Mouse (Mus musculus): ENCODE results near the gene Tbkbp1. TPM values are rescaled to one million over a fixed set of nuclear protein-coding genes. Genes with fewer than 3 reads are reported as not detected.

Tbkbp1 gene
- polyA plus RNA-seq, 1 experiment: 0.15 TPM

DNA sequence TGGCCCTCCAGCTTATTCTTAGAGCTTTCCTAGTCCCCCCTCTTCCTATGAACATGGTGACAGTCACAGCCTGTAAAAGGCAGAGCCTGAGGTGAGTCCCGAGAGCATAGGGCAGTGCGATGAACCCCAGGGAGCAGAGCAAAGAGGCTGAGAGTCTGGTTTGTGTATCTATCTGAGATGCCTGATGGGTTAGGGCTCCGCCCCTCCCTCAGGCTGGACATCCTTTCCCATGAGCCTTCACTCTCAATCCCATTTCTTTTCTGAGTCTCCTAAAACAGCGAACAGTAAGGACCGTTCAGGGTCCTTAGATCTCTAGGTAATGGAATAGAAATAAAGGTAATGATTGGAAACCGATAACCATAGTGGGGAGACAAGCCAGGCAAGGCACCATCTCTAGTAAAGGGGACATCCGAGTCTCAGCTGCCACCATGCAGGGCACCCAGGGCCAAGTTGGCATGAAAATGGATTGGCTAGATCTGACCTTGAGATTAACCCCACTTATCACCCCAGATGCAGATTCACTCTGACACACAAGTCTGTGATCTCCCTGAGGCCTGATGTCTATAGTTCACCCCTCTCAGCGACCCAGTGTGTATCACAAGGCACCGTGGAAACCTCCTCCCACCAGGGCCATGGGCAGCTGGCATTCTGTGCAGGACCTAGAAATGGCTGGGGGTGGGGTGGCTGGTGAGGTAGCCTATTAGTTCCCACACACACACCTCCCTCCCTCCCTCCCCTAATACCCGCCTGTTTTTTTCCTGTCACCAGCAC, 26.8 kb downstream of the Tbkbp1 start:
- Histone ChIP-seq H3K4me3 (replicated peaks) (no peak overlapping the region), H3K27me3 (ENCODE audit: control insufficient read depth) (peaks cover 35% of the 10 kb centered on the region), H3K36me3 (ENCODE audit: control insufficient read depth) (no peaks in the 10 kb centered on the region), H3K9me3 (ENCODE audit: control insufficient read depth, low read length) (no peaks in the 10 kb centered on the region), H3K4me1 (ENCODE audit: control insufficient read depth) (peaks cover 12% of the 10 kb centered on the region)
- TF ChIP-seq TAL1 (IDR thresholded peaks at IDR 0.05; ENCODE audit: low read length): no peak

DNA sequence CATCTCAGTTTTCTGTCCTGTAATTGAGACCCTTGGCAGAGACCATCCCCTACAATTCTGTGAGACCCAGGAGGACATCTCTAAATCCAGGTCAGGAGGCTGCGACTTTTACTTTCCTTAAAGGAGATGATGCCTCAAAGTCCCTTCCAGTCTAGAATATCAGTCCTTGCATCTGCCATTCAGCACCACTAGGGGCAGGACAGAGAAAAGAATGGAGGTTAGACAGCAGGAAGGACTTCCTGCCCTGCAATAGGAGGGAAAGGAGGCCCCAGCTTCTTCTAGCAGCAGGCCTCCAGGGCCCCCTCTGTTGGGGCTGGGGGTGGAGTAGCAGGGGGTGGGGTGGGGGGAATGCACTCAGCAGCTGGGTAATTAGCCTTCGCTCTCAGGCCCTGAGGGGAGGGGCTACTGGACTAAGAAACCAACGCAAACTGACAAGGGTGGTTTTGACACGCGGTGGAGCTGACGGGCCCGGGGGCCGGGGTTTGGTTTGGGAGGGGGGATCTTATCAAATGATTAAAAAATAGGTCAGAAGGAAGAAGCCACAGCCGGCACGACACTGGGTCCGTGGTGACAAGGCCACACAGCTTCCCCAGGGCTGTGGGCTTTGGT, 27.9 kb downstream of the Tbkbp1 start:
- Histone ChIP-seq H3K36me3 (ENCODE audit: control insufficient read depth) (no peaks in the 10 kb centered on the region), H3K4me1 (ENCODE audit: control insufficient read depth) (peaks cover 12% of the 10 kb centered on the region), H3K27me3 (ENCODE audit: control insufficient read depth) (peaks cover 38% of the 10 kb centered on the region), H3K9me3 (ENCODE audit: control insufficient read depth, low read length) (no peaks in the 10 kb centered on the region), H3K4me3 (replicated peaks) (no peak overlapping the region)
- no peak for TF ChIP-seq TAL1 (IDR thresholded peaks at IDR 0.05; ENCODE audit: low read length)
- no peak for TF ChIP-seq GATA1 (IDR thresholded peaks at IDR 0.05; ENCODE audit: low read length)

DNA sequence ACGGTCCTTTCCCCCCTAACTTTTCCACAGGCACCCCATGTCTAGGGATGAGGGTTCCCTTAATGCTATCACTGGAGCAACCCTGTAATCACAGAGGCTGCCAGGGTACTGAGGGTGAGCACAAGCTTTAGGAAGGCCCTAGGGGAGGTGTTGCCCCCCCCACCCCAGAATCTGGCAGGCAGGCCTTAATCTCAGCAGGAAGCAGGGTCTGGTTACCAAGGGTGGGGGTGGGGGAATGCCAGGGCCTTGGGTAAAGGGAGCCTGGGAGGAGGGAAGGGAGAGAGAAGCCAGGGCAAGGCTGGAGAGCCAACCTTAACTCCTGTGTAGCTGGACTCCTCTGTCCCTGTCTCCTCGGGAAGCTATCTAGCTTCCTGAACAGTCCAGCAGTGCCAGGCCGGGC, 30.7 kb downstream of the Tbkbp1 start:
- Histone ChIP-seq H3K4me3 (replicated peaks) (no peak overlapping the region), H3K9me3 (ENCODE audit: control insufficient read depth, low read length) (no peaks in the 10 kb centered on the region), H3K4me1 (ENCODE audit: control insufficient read depth) (no peaks in the 10 kb centered on the region), H3K36me3 (ENCODE audit: control insufficient read depth) (no peaks in the 10 kb centered on the region), H3K27me3 (ENCODE audit: control insufficient read depth) (peaks cover 48% of the 10 kb centered on the region)
- no peak for TF ChIP-seq TAL1 (IDR thresholded peaks at IDR 0.05; ENCODE audit: low read length)
- TF ChIP-seq GATA1 (IDR thresholded peaks at IDR 0.05; ENCODE audit: low read length): no peak

DNA sequence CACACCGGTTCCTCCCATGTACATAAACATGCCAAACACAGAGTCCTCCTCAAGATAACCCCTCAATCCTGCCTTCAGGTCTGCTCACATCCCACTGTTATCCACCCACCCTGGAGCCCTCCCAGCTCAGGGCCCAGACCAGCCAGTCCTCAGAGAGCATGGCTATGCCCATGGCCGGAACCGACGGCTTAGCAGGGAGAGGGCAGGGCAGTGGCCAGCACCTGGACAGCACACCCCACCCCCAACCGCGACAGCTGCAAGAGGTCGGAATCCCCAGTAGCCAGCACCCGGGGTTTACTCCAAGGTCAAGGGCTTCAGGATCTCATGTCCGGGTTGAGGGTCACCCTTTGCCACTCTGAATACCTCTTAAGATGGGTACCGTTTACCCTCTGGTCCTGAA, 31.1 kb downstream of the Tbkbp1 start:
- Histone ChIP-seq H3K4me3 (replicated peaks) (no peak overlapping the region), H3K4me1 (ENCODE audit: control insufficient read depth) (no peaks in the 10 kb centered on the region), H3K27me3 (ENCODE audit: control insufficient read depth) (peaks cover 49% of the 10 kb centered on the region), H3K9me3 (ENCODE audit: control insufficient read depth, low read length) (no peaks in the 10 kb centered on the region), H3K36me3 (ENCODE audit: control insufficient read depth) (no peaks in the 10 kb centered on the region)
- no peak for TF ChIP-seq TAL1 (IDR thresholded peaks at IDR 0.05; ENCODE audit: low read length)
- TF ChIP-seq GATA1 (IDR thresholded peaks at IDR 0.05; ENCODE audit: low read length): no peak

DNA sequence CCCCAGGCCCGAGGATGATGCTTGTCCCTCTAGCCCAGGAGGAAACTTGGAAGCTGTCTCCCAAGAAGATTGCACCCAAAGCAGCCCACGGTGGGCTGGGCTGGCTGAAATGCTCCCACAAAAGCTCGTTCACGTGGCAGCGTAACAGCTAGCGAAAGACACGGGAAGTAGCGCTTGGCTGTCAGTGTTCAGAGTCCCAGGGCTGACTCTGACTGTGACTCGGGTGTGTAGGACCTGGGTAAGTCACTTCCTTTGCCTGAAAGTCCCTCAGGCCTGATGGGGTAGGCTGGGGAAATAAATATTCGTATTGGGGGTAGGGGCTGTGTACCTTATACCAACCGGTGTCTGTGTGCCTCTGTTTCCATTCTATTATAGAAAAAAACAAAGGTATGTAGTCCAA, 35.5 kb downstream of the Tbkbp1 start:
- no peaks in the 10 kb centered on the region for H3K9me3 ChIP-seq (ENCODE audit: control insufficient read depth, low read length)
- peaks cover 73% of the 10 kb centered on the region for H3K27me3 ChIP-seq (ENCODE audit: control insufficient read depth)
- TF ChIP-seq GATA1 (IDR thresholded peaks at IDR 0.05; ENCODE audit: low read length) (no peak), TAL1 (IDR thresholded peaks at IDR 0.05; ENCODE audit: low read length) (no peak)
- no peak overlapping the region for H3K4me3 ChIP-seq (replicated peaks)
- no peaks in the 10 kb centered on the region for H3K4me1 ChIP-seq (ENCODE audit: control insufficient read depth)
- no peaks in the 10 kb centered on the region for H3K36me3 ChIP-seq (ENCODE audit: control insufficient read depth)

DNA sequence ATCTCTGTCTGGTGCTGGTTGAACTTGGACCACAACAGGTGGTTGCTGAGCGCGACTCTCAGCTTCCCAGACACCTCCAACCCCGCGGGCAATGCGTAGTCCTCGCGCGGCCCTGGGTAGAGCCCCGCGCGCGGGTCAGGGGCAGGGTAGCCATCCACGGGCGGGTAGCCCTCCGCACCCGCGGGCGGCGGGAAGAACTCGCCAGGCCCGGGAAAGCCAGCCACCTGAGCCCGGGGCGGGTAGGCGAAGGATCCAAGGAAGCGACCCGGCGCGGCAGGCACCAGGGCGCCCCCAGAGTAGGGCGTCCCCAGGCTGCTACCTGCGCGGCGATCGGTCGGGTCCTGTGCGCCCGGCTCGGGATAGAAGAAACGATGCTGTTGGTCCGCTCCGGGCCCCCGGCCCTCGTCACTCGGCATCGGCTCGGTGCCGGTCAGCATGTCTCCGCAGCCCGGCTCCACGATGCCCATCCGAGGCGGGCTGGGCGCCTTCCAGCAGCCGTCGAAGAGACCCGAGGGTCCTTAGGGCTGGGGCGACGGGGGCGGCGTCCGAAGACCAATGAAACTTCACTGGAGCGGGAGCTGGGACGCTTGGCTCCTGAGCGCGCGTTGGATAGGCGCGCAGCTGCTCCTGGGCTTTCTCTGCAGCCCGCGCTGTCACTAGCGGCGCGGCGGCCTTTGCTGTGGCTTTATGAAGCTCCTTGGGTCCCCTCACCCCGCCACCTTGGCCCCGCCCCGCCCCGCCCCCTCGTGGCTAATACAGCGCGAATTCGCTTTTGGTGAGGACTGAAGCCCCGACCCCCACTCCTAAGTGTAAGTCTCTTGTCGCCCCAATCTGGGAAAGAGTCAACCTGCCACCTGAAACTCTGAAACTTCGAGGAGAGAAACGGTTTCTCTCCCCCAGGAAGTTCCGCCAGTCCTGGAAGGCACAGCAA, 36.4 kb downstream of the Tbkbp1 start, which contains the start of gene Tbx21:
Tbx21 (minus strand) TSS at position 661 of the 931 bp plus-strand sequence.
- H3K27me3 ChIP-seq (ENCODE audit: control insufficient read depth): peaks cover 69% of the 10 kb centered on the region

DNA sequence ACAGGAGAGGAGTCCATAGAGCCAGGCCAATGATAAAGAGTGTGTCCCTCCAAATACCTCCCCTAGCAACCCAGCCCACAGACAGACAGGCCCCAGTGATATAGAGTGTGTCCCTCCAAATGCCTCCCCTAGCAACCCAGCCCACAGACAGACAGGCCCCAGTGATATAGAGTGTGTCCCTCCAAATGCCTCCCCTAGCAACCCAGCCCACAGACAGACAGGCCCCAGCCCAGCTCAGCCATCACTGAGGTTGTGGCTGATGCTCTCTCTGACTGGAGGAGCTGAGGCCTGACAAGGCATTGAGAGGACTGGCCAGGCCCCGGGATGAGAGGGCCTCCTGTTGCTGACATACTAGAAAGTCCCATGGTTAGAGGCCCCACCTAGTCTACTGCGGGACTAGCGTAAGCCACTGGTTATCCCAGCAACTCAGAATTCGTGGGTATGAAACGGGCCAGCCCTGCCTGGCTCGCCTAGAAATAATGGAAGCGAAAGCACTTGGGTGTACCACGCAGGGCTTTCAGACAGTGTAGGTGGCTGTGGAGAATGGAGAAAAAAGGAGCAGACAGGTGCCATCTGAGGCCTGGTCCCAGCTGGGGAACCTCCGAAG, 38.7 kb downstream of the Tbkbp1 start:
- no peak overlapping the region for H3K4me3 ChIP-seq (replicated peaks)
- no peaks in the 10 kb centered on the region for H3K9me3 ChIP-seq (ENCODE audit: control insufficient read depth, low read length)
- no peaks in the 10 kb centered on the region for H3K36me3 ChIP-seq (ENCODE audit: control insufficient read depth)
- H3K4me1 ChIP-seq (ENCODE audit: control insufficient read depth): no peaks in the 10 kb centered on the region
- TF ChIP-seq TAL1 (IDR thresholded peaks at IDR 0.05; ENCODE audit: low read length) (no peak), GATA1 (IDR thresholded peaks at IDR 0.05; ENCODE audit: low read length) (no peak)
- peaks cover 51% of the 10 kb centered on the region for H3K27me3 ChIP-seq (ENCODE audit: control insufficient read depth)

More for the DNA sequence above, 36.4 kb downstream of the Tbkbp1 start, which contains the start of gene Tbx21:
- no peaks in the 10 kb centered on the region for H3K4me1 ChIP-seq (ENCODE audit: control insufficient read depth)
- no peak for TF ChIP-seq GATA1 (IDR thresholded peaks at IDR 0.05; ENCODE audit: low read length)
- no peak for TF ChIP-seq TAL1 (IDR thresholded peaks at IDR 0.05; ENCODE audit: low read length)
- H3K9me3 ChIP-seq (ENCODE audit: control insufficient read depth, low read length): no peaks in the 10 kb centered on the region
- no peaks in the 10 kb centered on the region for H3K36me3 ChIP-seq (ENCODE audit: control insufficient read depth)
- H3K4me3 ChIP-seq (replicated peaks): no peak within 1 kb of the TSS

DNA sequence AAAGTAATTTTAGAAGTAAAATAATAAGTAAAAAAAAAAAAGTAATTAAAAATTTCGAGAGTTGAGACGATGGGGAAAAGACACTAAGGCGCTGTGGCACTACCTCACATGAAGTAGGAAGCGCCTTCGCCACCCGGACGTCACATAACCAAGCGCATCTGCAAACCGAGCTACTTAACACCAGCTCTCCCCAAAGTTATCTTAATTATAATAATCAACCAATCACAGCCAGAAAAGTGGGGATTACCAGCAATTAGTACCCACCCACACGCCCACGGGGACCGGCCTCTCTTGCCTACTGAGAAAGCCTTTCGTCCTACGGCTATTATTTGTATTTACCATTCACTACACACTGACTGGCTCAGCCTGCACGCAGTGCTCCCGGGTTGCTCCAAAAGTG, 42.3 kb downstream of the Tbkbp1 start:
- no peaks in the 10 kb centered on the region for H3K9me3 ChIP-seq (ENCODE audit: control insufficient read depth, low read length)
- no peak overlapping the region for H3K4me3 ChIP-seq (replicated peaks)
- H3K4me1 ChIP-seq (ENCODE audit: control insufficient read depth): no peaks in the 10 kb centered on the region
- no peaks in the 10 kb centered on the region for H3K36me3 ChIP-seq (ENCODE audit: control insufficient read depth)
- H3K27me3 ChIP-seq (ENCODE audit: control insufficient read depth): peaks cover 16% of the 10 kb centered on the region
- TF ChIP-seq TAL1 (IDR thresholded peaks at IDR 0.05; ENCODE audit: low read length) (no peak), GATA1 (IDR thresholded peaks at IDR 0.05; ENCODE audit: low read length) (no peak)

Measured in erythroblast, embryonic 14.5 days (primary cell).